Mouse (Mus musculus): Measurements from ENCODE around the gene Bcor. TPM values are rescaled to one million over a fixed set of nuclear protein-coding genes. Genes with fewer than 3 reads are reported as not detected.

Gene Bcor
- polyA plus RNA-seq, 1 experiment, result 6.4 TPM

DNA sequence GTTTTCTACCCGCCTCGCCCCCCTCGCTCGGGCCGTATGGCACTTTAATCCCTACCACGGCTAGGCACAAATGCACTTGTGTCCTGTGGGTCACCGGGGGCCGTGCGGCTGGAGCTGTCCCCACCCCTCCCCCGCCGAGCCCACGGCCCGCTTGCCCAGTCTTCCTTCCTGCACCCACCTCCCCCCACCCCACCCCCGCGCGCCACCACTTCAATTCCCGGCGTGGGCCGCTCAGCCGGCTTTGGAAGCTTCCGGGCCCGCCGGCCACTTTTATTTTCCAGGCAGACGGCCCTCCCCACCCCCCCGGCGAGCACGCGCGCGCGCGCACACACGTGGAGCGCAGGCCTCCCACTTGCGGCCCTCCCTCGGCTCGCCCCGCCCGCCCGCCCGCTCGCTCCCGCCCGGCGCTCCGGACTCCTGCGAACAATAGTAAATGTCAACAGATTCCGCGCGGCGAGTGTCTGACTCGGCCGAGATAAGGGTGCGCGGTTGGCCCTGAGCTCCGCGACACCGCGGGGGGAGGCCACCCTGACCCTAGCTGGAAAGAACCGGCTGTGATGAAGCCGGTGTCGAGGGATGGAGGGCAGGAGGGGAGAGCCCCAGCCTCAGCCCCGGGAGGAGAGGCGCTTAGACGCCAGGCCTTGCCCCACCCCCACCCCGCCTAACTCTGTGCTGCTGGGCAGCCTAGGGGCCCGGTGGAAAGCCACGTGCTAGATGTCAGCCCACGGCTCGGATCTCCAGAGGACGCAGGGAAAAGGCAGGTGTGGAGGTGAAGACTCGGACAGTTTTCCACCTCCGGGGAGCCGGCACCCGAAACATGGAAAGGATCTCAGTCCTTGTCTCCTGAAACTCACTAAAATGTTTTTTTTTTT lies 153.0 kb downstream of the Bcor start:
- Histone ChIP-seq H3K4me1 (ENCODE audit: control insufficient read depth, insufficient read depth, low read length) (no peaks in the 10 kb centered on the region), H3K36me3 (ENCODE audit: control insufficient read depth, insufficient read depth, low read length) (no peaks in the 10 kb centered on the region), H3K27ac (ENCODE audit: insufficient read depth, low read depth, low read length) (peak overlapping the region; percentile 91), H3K4me3 (ENCODE audit: insufficient read depth, low read depth, low read length) (peak overlapping the region; percentile 69), H3K27me3 (replicated peaks; ENCODE audit: control insufficient read depth, insufficient read depth, low read length) (no peaks in the 10 kb centered on the region)
- WGBS, result 7% methylated on average over 42 of the region's 75 CpGs
- no peak for TF ChIP-seq POLR2A (IDR thresholded peaks at IDR 0.05; ENCODE audit: low read depth, low read length)
- no peak for TF ChIP-seq CTCF (conservative IDR thresholded peaks at IDR 0.05; ENCODE audit: insufficient read depth, insufficient read length, low read depth, low read length)
- DNase-seq, result peak; percentile 69

DNA sequence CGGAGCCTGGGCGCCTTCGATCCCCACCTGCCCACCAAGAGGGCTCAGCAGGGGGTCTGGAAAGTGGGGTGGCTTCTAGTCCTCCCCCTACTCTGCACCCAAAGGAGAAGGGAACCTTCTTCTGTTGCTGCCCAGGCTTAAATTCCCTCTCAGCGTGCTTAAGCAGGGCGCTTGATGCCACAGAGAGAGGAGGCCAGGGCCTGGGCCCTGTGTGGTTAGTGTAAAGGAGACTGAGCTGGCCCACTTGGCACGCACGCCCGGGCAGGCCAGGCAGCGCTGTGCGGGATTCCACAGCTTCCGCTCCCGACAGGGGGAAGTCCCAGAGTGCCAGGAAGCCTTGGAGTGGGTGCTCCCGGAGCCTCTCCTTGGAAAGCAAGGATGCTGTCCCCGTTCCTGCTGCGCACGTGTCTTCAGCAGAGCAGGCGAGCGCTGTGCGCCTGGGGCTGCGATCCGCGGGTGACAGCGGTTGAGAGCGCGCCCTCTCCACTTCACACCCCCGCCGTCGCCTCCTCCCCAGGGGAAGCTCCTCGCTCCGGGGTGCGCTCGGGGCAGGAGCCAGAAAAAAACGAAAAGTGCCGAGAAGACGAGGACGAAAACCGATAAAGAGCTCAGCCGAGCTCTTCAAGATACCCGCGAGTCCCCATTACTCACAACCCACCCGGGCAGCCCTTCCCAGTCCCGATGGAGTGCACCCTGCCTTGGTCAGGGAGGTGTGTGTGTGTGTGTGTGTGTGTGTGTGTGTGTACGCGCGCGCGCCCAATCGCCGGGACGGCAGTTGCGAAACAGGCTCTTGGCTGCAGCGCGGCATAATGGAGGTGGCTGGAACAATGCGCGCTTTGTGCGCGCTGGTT lies 153.9 kb downstream of the Bcor start:
- Histone ChIP-seq H3K4me3 (ENCODE audit: insufficient read depth, low read depth, low read length) (peak overlapping the region; percentile 68), H3K36me3 (ENCODE audit: control insufficient read depth, insufficient read depth, low read length) (no peaks in the 10 kb centered on the region), H3K27ac (ENCODE audit: insufficient read depth, low read depth, low read length) (peak overlapping the region; percentile 91), H3K27me3 (replicated peaks; ENCODE audit: control insufficient read depth, insufficient read depth, low read length) (no peaks in the 10 kb centered on the region), H3K4me1 (ENCODE audit: control insufficient read depth, insufficient read depth, low read length) (no peaks in the 10 kb centered on the region)
- DNase-seq, result peak; percentile 66
- no peak for TF ChIP-seq POLR2A (IDR thresholded peaks at IDR 0.05; ENCODE audit: low read depth, low read length)
- TF ChIP-seq CTCF (conservative IDR thresholded peaks at IDR 0.05; ENCODE audit: insufficient read depth, insufficient read length, low read depth, low read length), result no peak
- under 1% methylated on average over 56 of the region's 57 CpGs for WGBS

DNA sequence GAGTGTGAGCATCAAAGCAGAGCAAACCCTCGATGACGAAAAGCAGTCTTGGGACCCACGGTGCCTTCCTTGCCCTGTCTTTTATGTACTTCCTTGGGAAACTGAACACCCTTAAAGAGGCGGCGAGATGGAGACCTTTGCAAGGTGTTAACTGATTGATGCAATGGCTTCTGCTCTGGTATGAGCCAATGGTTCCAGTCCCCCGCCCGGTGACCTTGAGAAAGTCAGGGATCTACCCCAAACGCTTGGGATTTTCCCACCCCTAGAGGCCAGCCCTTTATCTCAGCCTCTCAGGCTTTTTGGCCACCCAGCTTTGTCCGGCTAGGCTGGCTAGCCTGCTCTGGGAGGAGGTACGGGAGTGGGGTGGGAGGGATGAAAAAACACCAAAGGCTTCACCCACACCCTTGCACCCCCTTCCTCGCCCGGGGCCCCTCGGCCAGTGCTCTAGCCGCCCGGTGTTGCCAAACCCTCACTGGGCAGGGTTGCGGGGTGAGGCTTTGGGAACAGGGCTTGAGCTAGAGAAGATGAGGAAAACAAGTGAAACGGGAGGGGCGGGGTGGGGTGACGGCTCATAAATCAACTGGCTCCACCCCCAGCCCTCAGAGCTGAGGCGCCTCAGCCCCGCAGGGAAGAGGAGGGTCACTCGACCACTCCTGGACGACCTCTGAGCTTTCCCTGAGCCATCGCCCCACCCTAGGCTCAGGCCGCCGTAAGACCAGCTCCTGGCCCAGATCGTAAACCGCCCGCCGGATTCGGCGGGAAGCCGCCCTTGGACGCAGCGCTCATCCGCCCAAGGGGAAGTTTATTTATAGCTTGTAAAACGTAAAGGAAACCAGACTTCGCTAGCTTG lies 154.7 kb downstream of the Bcor start:
- Histone ChIP-seq H3K27me3 (replicated peaks; ENCODE audit: control insufficient read depth, insufficient read depth, low read length) (no peaks in the 10 kb centered on the region), H3K36me3 (ENCODE audit: control insufficient read depth, insufficient read depth, low read length) (no peaks in the 10 kb centered on the region), H3K4me1 (ENCODE audit: control insufficient read depth, insufficient read depth, low read length) (no peaks in the 10 kb centered on the region), H3K27ac (ENCODE audit: insufficient read depth, low read depth, low read length) (peak overlapping the region; percentile 91), H3K4me3 (ENCODE audit: insufficient read depth, low read depth, low read length) (peak overlapping the region; percentile 68; the same call in 1 of the 2 replicates)
- no peak for TF ChIP-seq POLR2A (IDR thresholded peaks at IDR 0.05; ENCODE audit: low read depth, low read length)
- no peak for TF ChIP-seq CTCF (conservative IDR thresholded peaks at IDR 0.05; ENCODE audit: insufficient read depth, insufficient read length, low read depth, low read length)
- 12% methylated on average over 36 of the region's 38 CpGs for WGBS
- DNase-seq, result peak; percentile 59

DNA sequence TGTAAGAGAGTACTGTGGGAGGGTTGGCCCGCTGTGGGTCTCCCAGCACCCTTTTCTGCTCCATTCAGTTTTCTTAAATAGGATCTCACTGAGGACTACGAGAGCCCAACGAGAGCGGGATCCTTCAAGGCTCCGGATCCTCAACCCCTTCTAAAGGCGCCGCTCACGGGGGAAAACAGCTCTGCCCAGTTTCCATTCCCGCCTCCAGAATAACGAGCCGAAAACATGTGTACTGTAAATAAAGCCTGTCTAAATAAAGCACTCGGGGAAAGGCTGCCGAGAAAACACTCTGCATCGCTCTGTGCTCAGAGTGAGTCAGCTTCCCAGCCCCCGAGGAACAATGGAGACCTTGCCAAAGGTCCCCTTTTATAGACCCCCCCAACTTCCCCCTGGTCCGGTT lies 155.7 kb downstream of the Bcor start:
- H3K27ac ChIP-seq (ENCODE audit: insufficient read depth, low read depth, low read length), result no peak overlapping the region
- no peaks in the 10 kb centered on the region for H3K36me3 ChIP-seq (ENCODE audit: control insufficient read depth, insufficient read depth, low read length)
- no peaks in the 10 kb centered on the region for H3K4me1 ChIP-seq (ENCODE audit: control insufficient read depth, insufficient read depth, low read length)
- no peak overlapping the region for H3K4me3 ChIP-seq (ENCODE audit: insufficient read depth, low read depth, low read length)
- peak; percentile 17 for DNase-seq
- TF ChIP-seq CTCF (conservative IDR thresholded peaks at IDR 0.05; ENCODE audit: insufficient read depth, insufficient read length, low read depth, low read length) (no peak), POLR2A (IDR thresholded peaks at IDR 0.05; ENCODE audit: low read depth, low read length) (no peak)
- H3K27me3 ChIP-seq (replicated peaks; ENCODE audit: control insufficient read depth, insufficient read depth, low read length), result no peaks in the 10 kb centered on the region
- 61% methylated on average over 16 of the region's 16 CpGs for WGBS

DNA sequence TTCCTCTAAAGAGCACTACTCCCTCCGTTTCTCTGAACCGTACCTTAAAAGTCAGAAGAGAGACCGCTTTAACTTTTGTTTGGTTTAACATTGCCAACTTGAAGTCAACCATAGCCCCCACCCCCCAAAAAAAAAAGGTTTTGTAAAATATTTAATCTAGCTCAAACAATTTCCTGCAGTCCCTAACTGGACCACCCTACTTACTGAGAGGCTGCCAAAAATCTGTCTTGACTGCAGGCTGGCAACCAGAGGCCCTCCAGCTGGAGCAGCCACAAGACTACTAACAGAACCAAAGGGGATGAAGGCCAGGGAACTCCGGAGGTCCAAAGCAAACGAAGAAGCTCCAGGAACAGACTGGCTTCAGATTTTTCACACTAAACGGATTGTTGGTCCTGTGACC lies 156.2 kb downstream of the Bcor start:
- no peak overlapping the region for H3K27ac ChIP-seq (ENCODE audit: insufficient read depth, low read depth, low read length)

DNA sequence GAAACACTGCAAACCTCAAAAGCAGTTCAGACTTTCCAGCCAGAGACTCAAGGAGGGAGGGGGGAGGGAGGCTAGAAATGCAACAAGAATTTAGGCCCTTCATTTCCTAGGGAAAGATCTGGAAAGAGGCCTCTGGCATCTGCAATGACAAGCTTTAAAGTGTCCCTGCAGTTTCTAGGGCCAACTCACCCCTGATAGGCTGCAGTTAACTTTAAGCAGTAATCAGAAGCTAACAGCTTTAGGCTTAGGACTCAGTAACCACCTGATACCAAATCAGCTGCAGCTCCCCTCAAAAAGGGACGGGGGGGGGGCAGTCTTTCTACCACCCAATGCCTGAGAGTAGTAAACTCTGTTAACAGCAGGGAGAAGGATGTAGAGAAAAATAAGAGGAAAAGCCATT lies 156.6 kb downstream of the Bcor start:
- Histone ChIP-seq H3K36me3 (ENCODE audit: control insufficient read depth, insufficient read depth, low read length) (no peaks in the 10 kb centered on the region), H3K27ac (ENCODE audit: insufficient read depth, low read depth, low read length) (no peak overlapping the region), H3K4me1 (ENCODE audit: control insufficient read depth, insufficient read depth, low read length) (no peaks in the 10 kb centered on the region), H3K27me3 (replicated peaks; ENCODE audit: control insufficient read depth, insufficient read depth, low read length) (no peaks in the 10 kb centered on the region), H3K4me3 (ENCODE audit: insufficient read depth, low read depth, low read length) (no peak overlapping the region)
- no peak for DNase-seq
- 67% methylated on average over 1 of the region's 1 CpGs for WGBS
- TF ChIP-seq CTCF (conservative IDR thresholded peaks at IDR 0.05; ENCODE audit: insufficient read depth, insufficient read length, low read depth, low read length) (no peak), POLR2A (IDR thresholded peaks at IDR 0.05; ENCODE audit: low read depth, low read length) (no peak)

More for the DNA sequence above, 156.2 kb downstream of the Bcor start:
- no peak for TF ChIP-seq POLR2A (IDR thresholded peaks at IDR 0.05; ENCODE audit: low read depth, low read length)
- TF ChIP-seq CTCF (conservative IDR thresholded peaks at IDR 0.05; ENCODE audit: insufficient read depth, insufficient read length, low read depth, low read length), result no peak
- no peaks in the 10 kb centered on the region for H3K4me1 ChIP-seq (ENCODE audit: control insufficient read depth, insufficient read depth, low read length)
- H3K27me3 ChIP-seq (replicated peaks; ENCODE audit: control insufficient read depth, insufficient read depth, low read length), result no peaks in the 10 kb centered on the region
- H3K36me3 ChIP-seq (ENCODE audit: control insufficient read depth, insufficient read depth, low read length), result no peaks in the 10 kb centered on the region
- H3K4me3 ChIP-seq (ENCODE audit: insufficient read depth, low read depth, low read length), result no peak overlapping the region
- no peak for DNase-seq
- WGBS, result 74% methylated on average over 6 of the region's 6 CpGs
